Mouse (Mus musculus): Measurements from ENCODE around the gene Rcn3. TPM values are rescaled to one million over a fixed set of nuclear protein-coding genes. Genes with fewer than 3 reads are reported as not detected.

Gene Rcn3
- total and polyA plus RNA-seq, 3 experiments, result 0.38 TPM; not detected in 2

DNA sequence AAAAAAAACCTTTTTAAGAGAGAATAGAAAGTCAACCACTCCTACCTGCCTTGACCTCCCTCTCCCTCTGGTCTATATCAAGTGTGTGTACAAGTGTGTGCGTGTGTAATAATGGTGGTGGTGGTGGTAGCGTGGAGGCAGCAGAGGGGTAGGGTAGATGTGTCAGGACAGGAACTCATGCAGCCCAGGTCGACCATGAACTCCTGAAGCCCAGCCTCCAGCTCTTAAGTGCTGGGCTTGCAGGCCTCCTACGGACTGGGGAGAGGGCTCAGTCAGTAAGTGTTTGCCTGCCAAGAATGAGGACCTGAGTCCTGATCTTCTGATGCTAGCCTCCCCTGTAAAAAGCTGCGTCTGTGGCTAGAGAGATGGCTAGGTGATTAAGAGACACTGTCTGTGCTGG, 12.9 kb upstream of the Rcn3 start:
- TF ChIP-seq CTCF (conservative IDR thresholded peaks at IDR 0.05 in 1 of 2, IDR thresholded peaks at IDR 0.05 in 1 of 2; ENCODE audit: low read depth in 2 of 2, low read length in 2 of 2) (no peak), ELF1 (IDR thresholded peaks at IDR 0.05; ENCODE audit: low read depth, low read length) (no peak), E2F4 (IDR thresholded peaks at IDR 0.05; ENCODE audit: insufficient replicate concordance, low read depth, low read length) (no peak), ZC3H11A (IDR thresholded peaks at IDR 0.05; ENCODE audit: low read depth, low read length) (no peak), TBP (conservative IDR thresholded peaks at IDR 0.05; ENCODE audit: low read depth, low read length) (no peak), MYC (IDR thresholded peaks at IDR 0.05; ENCODE audit: low read depth, low read length) (no peak), KAT2A (IDR thresholded peaks at IDR 0.05; ENCODE audit: insufficient replicate concordance, low read length) (no peak), NRF1 (IDR thresholded peaks at IDR 0.05; ENCODE audit: low read depth, low read length) (no peak), RCOR1 (conservative IDR thresholded peaks at IDR 0.05; ENCODE audit: low read depth, low read length) (no peak), NELFE (IDR thresholded peaks at IDR 0.05; ENCODE audit: low read depth, low read length) (no peak), MAZ (IDR thresholded peaks at IDR 0.05; ENCODE audit: low read depth, low read length) (no peak), SMC3 (IDR thresholded peaks at IDR 0.05; ENCODE audit: low read depth, low read length) (no peak), ZKSCAN1 (IDR thresholded peaks at IDR 0.05; ENCODE audit: borderline replicate concordance, low read depth, low read length) (no peak), ZNF384 (IDR thresholded peaks at IDR 0.05; ENCODE audit: low read depth, low read length) (no peak), RAD21 (IDR thresholded peaks at IDR 0.05; ENCODE audit: low read depth, low read length) (no peak), SIN3A (IDR thresholded peaks at IDR 0.05; ENCODE audit: low read length) (no peak), MEF2A (IDR thresholded peaks at IDR 0.05; ENCODE audit: borderline replicate concordance, low read depth, low read length) (no peak), PAX5 (IDR thresholded peaks at IDR 0.05; ENCODE audit: low read length) (no peak), MAFK (IDR thresholded peaks at IDR 0.05; ENCODE audit: insufficient replicate concordance, low read length) (no peak), JUND (conservative IDR thresholded peaks at IDR 0.05; ENCODE audit: low read depth, low read length) (no peak)
- dilution Hi-C loops (cut with MboI; ENCODE audit: extremely low pct_ligation_motif_present, extremely low pct_unique_long_range_greater_than_20kb, low sequenced_read_pairs), result no loop called here
- in situ Hi-C loops (cut with MboI; ENCODE audit: low pct_ligation_motif_present, low pct_unique_long_range_greater_than_20kb, low sequenced_read_pairs), result no loop called here

GRCm38 (mm10) chr7:45103652-45104180, 11.7 kb upstream of the Rcn3 start, which contains the start of gene Fcgrt:
Fcgrt (minus strand) TSS chr7:45103851.
- in situ Hi-C loops (cut with MboI; ENCODE audit: low pct_ligation_motif_present, low pct_unique_long_range_greater_than_20kb, low sequenced_read_pairs) (no loop called here), dilution Hi-C loops (cut with MboI; ENCODE audit: extremely low pct_ligation_motif_present, extremely low pct_unique_long_range_greater_than_20kb, low sequenced_read_pairs) (no loop called here)
- Histone ChIP-seq H3K27me3 (replicated peaks) (no peaks in the 10 kb centered on the region), H3K9ac (ENCODE audit: insufficient read depth, low read depth) (no peak within 1 kb of the TSS), H3K4me1 (ENCODE audit: control insufficient read depth in 1 of 2, insufficient read depth in 2 of 2) (peaks cover 0 to 2% of the 10 kb centered on the region in 2 experiments; a peak in 2 of 4 replicates), H3K36me3 (replicated peaks in 1 of 2; ENCODE audit: control insufficient read depth in 1 of 2, insufficient read depth in 1 of 2, low read length in 1 of 2) (no peaks in the 10 kb centered on the region), H3K27ac (ENCODE audit: insufficient read depth, low read depth) (no peak within 1 kb of the TSS), H3K4me2 (ENCODE audit: insufficient read depth, low read depth, poor library complexity, severe bottlenecking) (no peak within 1 kb of the TSS), H3K9me3 (replicated peaks; ENCODE audit: low read length) (no peaks in the 10 kb centered on the region), H3K4me3 (replicated peaks in 1 of 3; ENCODE audit: low read depth in 2 of 3, low read length in 2 of 3, poor library complexity in 1 of 3) (no peak within 1 kb of the TSS), H3K79me2 (replicated peaks; ENCODE audit: control insufficient read depth, extremely low read depth, insufficient read depth, poor library complexity, severe bottlenecking) (no peaks in the 10 kb centered on the region)
- no peak for DNase-seq (ENCODE audit: extremely low read depth)
- TF ChIP-seq SMC3 (IDR thresholded peaks at IDR 0.05; ENCODE audit: low read depth, low read length) (no peak), CHD1 (IDR thresholded peaks at IDR 0.05; ENCODE audit: low read depth, low read length) (no peak), BHLHE40 (IDR thresholded peaks at IDR 0.05; ENCODE audit: low read depth, low read length) (no peak), TBP (conservative IDR thresholded peaks at IDR 0.05; ENCODE audit: low read depth, low read length) (no peak), HCFC1 (IDR thresholded peaks at IDR 0.05; ENCODE audit: low read depth, low read length) (no peak), CHD2 (IDR thresholded peaks at IDR 0.05; ENCODE audit: low read length) (no peak), ETS1 (conservative IDR thresholded peaks at IDR 0.05; ENCODE audit: low read depth, low read length) (no peak), ZNF384 (IDR thresholded peaks at IDR 0.05; ENCODE audit: low read depth, low read length) (no peak), CTCF (conservative IDR thresholded peaks at IDR 0.05 in 1 of 2, IDR thresholded peaks at IDR 0.05 in 1 of 2; ENCODE audit: low read depth in 2 of 2, low read length in 2 of 2) (no peak), ELF1 (IDR thresholded peaks at IDR 0.05; ENCODE audit: low read depth, low read length) (no peak), IRF4 (IDR thresholded peaks at IDR 0.05; ENCODE audit: low read depth, low read length) (no peak), MAX (IDR thresholded peaks at IDR 0.05; ENCODE audit: low read length) (no peak)

More for the DNA sequence above, 12.9 kb upstream of the Rcn3 start:
- H3K4me2 ChIP-seq (ENCODE audit: insufficient read depth, low read depth, poor library complexity, severe bottlenecking), result no peak overlapping the region
- H3K27me3 ChIP-seq (replicated peaks), result no peaks in the 10 kb centered on the region
- H3K9me3 ChIP-seq (replicated peaks; ENCODE audit: low read length), result no peaks in the 10 kb centered on the region
- no peak for DNase-seq (ENCODE audit: extremely low read depth)
- no peaks in the 10 kb centered on the region for H3K36me3 ChIP-seq (replicated peaks in 1 of 2; ENCODE audit: control insufficient read depth in 1 of 2, insufficient read depth in 1 of 2, low read length in 1 of 2)
- H3K4me3 ChIP-seq (replicated peaks in 1 of 3; ENCODE audit: low read depth in 2 of 3, low read length in 2 of 3, poor library complexity in 1 of 3), result no peak overlapping the region
- no peak overlapping the region for H3K27ac ChIP-seq (ENCODE audit: insufficient read depth, low read depth)
- H3K4me1 ChIP-seq (ENCODE audit: control insufficient read depth in 1 of 2, insufficient read depth in 2 of 2), result no peaks in the 10 kb centered on the region; a peak in 1 of 4 replicates
- H3K79me2 ChIP-seq (replicated peaks; ENCODE audit: control insufficient read depth, extremely low read depth, insufficient read depth, poor library complexity, severe bottlenecking), result no peaks in the 10 kb centered on the region
- H3K9ac ChIP-seq (ENCODE audit: insufficient read depth, low read depth), result no peak overlapping the region

All from CH12.LX (cell line).